Mouse (Mus musculus): ENCODE results near the gene Anxa9. TPM values are rescaled to one million over a fixed set of nuclear protein-coding genes. Genes with fewer than 3 reads are reported as not detected.
"Not testable (repeated sequence)": the region's sequence is repeated elsewhere in the genome, so short reads cannot be mapped to it uniquely, and the experiment has no call there.

The Anxa9 gene
- 1.6 and 2.5 TPM in 2 replicates for polyA plus RNA-seq (2016; fragmentation: Nextera tagmentation; extraction: Ambion mirVana)

DNA sequence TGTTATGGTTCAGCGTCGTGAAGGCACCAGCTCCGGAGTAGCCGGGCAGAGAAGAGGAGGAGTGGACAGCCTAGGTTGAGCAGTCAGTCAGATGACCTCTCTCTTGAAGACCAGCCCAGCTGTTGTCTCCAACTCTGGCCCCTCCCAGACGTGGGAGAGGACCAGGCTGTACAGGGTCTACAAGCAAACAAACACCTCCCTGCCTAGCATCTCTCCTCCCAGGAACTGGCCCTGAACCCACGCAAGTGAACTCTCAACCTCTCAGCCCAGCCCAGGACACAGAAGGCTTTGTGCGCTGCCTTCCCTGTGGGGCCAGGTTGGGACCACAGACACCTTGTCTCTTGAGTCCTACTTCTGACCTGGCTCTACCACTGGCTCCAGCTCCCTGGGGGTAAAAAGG lies at the start of gene Anxa9:
Gene Anxa9, minus strand, starts transcription at position 77 of the 400 bp plus-strand sequence.
- whole genome bisulfite sequencing, result 46% methylated on average over 7 of the region's 7 CpGs
- Histone ChIP-seq H3K4me3 (no peak within 1 kb of the TSS), H3K9me3 (no peaks in the 10 kb centered on the region), H3K27me3 (ENCODE audit: insufficient read depth, poor library complexity, severe bottlenecking) (no peaks in the 10 kb centered on the region), H3K36me3 (peaks cover 4% of the 10 kb centered on the region; the same call in 1 of the 2 replicates), H3K4me1 (peaks cover 18% of the 10 kb centered on the region), H3K27ac (no peak within 1 kb of the TSS)
- DNase-seq (ENCODE audit: low spot score), result no peak

GRCm38 (mm10) chr3:95355911-95356544 lies 49.1 kb upstream of the Anxa9 start:
- not testable (repeated sequence) for H3K27me3 ChIP-seq (ENCODE audit: insufficient read depth, poor library complexity, severe bottlenecking); H3K27ac ChIP-seq; H3K9me3 ChIP-seq; DNase-seq (ENCODE audit: low spot score); H3K4me1 ChIP-seq
- Histone ChIP-seq H3K36me3 (peaks cover 23% of the 10 kb centered on the region), H3K4me3 (peak overlapping the region; percentile 68)
- WGBS, result 24% methylated on average over 10 of the region's 19 CpGs

DNA sequence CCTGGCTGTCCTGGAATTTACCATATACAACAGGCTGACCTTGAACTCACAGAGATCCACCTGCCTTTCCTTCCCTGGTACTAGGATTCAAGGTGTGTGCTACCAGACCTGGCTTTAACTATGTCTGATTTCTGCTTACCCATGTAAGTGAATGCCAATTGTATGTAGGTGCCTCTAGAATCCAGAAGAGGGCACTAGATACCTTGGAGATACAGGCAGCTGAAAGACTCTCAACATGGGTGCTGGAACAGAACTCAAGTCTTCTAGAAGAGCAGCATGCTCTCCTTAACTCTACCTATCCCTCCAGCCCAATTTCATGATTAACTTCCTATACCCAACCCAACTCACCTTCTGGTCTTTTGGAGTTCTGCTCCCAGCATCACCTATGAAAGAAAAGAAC lies 42.5 kb upstream of the Anxa9 start:
- Histone ChIP-seq H3K36me3 (peaks cover 86% of the 10 kb centered on the region), H3K27me3 (ENCODE audit: insufficient read depth, poor library complexity, severe bottlenecking) (no peaks in the 10 kb centered on the region), H3K4me3 (no peak overlapping the region), H3K27ac (no peak overlapping the region), H3K4me1 (no peaks in the 10 kb centered on the region), H3K9me3 (no peaks in the 10 kb centered on the region)
- DNase-seq (ENCODE audit: low spot score), result peak; percentile 61

DNA sequence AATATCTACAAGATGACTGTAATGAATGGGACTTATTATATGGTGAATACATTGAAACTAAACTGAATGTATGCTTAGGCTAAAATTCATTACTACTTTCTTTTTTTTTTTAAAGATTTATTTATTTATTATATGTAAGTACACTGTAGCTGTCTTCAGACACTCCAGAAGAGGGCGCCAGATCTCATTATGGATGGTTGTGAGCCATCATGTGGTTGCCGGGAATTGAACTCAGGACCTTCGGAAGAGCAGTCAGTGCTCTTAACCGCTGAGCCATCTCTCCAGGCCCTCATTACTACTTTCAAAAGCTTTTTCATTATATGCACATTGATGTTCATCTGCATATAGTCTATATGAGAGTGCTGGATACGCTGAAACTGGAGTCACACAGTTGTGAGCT lies 41.4 kb upstream of the Anxa9 start:
- 89% methylated on average over 5 of the region's 5 CpGs for WGBS
- H3K9me3 ChIP-seq; H3K4me3 ChIP-seq; DNase-seq (ENCODE audit: low spot score); H3K4me1 ChIP-seq; H3K27ac ChIP-seq; H3K27me3 ChIP-seq (ENCODE audit: insufficient read depth, poor library complexity, severe bottlenecking): not testable (repeated sequence)
- peaks cover 88% of the 10 kb centered on the region for H3K36me3 ChIP-seq

DNA sequence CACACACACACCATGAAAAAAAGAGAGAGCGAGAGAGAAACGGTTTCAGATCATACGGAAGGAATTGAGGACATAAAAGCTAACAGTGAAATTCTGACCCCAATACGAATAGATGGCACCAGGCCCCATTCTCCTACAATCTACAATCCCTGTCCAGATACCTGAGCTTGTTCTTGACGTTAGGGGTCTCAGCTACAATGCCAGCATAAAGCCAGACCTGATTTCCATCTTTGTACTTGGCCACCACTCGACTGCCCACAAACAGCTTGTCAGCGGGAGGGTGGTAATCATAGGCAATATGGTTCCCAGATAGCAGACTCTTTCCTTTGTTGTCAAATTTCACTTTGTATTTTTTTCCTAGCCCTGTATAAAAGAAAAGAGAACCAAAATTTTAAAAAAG lies 39.5 kb upstream of the Anxa9 start:
- Histone ChIP-seq H3K27ac (no peak overlapping the region), H3K9me3 (no peaks in the 10 kb centered on the region), H3K27me3 (ENCODE audit: insufficient read depth, poor library complexity, severe bottlenecking) (no peaks in the 10 kb centered on the region), H3K4me1 (no peaks in the 10 kb centered on the region), H3K36me3 (peaks cover 92% of the 10 kb centered on the region), H3K4me3 (no peak overlapping the region)
- WGBS, result 93% methylated on average over 7 of the region's 7 CpGs
- peak; percentile 68 for DNase-seq (ENCODE audit: low spot score)

- peaks cover 93% of the 10 kb centered on the region for H3K36me3 ChIP-seq
- WGBS, result 94% methylated on average over 9 of the region's 9 CpGs
- not testable (repeated sequence) for H3K4me3 ChIP-seq
Observed at GRCm38 (mm10) chr3:95343356-95344000, 36.5 kb upstream of the Anxa9 start.

GRCm38 (mm10) chr3:95338251-95338650 lies 31.3 kb upstream of the Anxa9 start:
- 92% methylated on average over 4 of the region's 4 CpGs for WGBS
- H3K36me3 ChIP-seq, result peaks cover 99% of the 10 kb centered on the region

More at GRCm38 (mm10) chr3:95343356-95344000, 36.5 kb upstream of the Anxa9 start:
- not testable (repeated sequence) for H3K9me3 ChIP-seq; H3K27me3 ChIP-seq (ENCODE audit: insufficient read depth, poor library complexity, severe bottlenecking); H3K4me1 ChIP-seq; H3K27ac ChIP-seq; DNase-seq (ENCODE audit: low spot score)

DNA sequence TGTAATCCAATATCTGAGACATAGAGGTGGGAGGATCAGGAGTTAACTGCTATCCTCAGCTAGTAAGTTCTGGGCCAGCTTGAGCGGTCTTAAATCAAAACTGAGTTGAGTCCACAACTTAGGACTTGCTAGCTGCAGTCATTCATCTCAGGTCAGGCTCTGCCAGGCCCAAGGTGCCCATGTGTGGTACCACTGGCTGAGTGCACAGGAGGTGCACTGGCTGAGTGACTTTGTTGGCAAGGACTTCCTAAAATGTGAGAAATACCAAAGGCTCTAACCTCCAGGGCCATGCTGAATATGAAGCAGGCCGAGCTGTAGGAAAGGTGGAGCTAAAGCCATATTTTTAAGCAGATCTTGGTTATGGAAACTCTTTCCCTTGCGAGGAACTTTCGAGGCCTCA lies 30.4 kb upstream of the Anxa9 start:
- H3K4me1 ChIP-seq, result no peaks in the 10 kb centered on the region
- H3K27me3 ChIP-seq (ENCODE audit: insufficient read depth, poor library complexity, severe bottlenecking), result no peaks in the 10 kb centered on the region
- no peak overlapping the region for H3K4me3 ChIP-seq
- H3K36me3 ChIP-seq, result peaks cover 99% of the 10 kb centered on the region
- DNase-seq (ENCODE audit: low spot score), result peak; percentile 61
- H3K27ac ChIP-seq, result no peak overlapping the region
- 88% methylated on average over 4 of the region's 4 CpGs for WGBS
- H3K9me3 ChIP-seq, result no peaks in the 10 kb centered on the region

More at GRCm38 (mm10) chr3:95338251-95338650, 31.3 kb upstream of the Anxa9 start:
- no peak for DNase-seq (ENCODE audit: low spot score)
- Histone ChIP-seq H3K9me3 (no peaks in the 10 kb centered on the region), H3K27ac (no peak overlapping the region), H3K4me3 (no peak overlapping the region), H3K27me3 (ENCODE audit: insufficient read depth, poor library complexity, severe bottlenecking) (no peaks in the 10 kb centered on the region), H3K4me1 (no peaks in the 10 kb centered on the region)

DNA sequence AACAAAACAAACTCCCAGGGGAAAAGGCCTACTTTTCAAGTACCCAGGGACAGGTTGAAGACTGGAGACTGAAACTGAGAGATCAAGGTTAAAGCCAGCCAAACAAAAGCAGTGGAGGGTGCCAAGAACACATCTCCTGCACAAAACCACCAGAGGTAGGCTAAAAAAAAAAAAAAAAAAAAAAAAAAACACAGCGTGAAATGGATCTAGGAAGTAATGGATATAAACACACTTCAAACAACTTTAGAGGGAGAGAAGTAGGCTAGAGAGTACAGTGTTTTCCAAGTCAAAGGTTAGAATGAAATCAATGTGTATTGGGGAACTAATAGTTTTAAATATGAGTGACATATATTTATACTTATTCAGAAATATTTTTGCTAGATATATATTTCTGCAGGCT lies 24.6 kb upstream of the Anxa9 start:
- H3K36me3 ChIP-seq, result peaks cover 92% of the 10 kb centered on the region
- no peaks in the 10 kb centered on the region for H3K9me3 ChIP-seq
- H3K4me1 ChIP-seq, result no peaks in the 10 kb centered on the region
- no peak for DNase-seq (ENCODE audit: low spot score)
- 93% methylated on average over 1 of the region's 1 CpGs for WGBS
- no peaks in the 10 kb centered on the region for H3K27me3 ChIP-seq (ENCODE audit: insufficient read depth, poor library complexity, severe bottlenecking)
- no peak overlapping the region for H3K27ac ChIP-seq
- no peak overlapping the region for H3K4me3 ChIP-seq

- Histone ChIP-seq H3K4me1 (no peaks in the 10 kb centered on the region), H3K27me3 (ENCODE audit: insufficient read depth, poor library complexity, severe bottlenecking) (no peaks in the 10 kb centered on the region), H3K9me3 (no peaks in the 10 kb centered on the region), H3K36me3 (peaks cover 93% of the 10 kb centered on the region), H3K27ac (no peak overlapping the region), H3K4me3 (no peak overlapping the region)
- DNase-seq (ENCODE audit: low spot score), result no peak
- 88% methylated on average over 1 of the region's 1 CpGs for WGBS
Observed at GRCm38 (mm10) chr3:95328803-95329404, 21.9 kb upstream of the Anxa9 start.

DNA sequence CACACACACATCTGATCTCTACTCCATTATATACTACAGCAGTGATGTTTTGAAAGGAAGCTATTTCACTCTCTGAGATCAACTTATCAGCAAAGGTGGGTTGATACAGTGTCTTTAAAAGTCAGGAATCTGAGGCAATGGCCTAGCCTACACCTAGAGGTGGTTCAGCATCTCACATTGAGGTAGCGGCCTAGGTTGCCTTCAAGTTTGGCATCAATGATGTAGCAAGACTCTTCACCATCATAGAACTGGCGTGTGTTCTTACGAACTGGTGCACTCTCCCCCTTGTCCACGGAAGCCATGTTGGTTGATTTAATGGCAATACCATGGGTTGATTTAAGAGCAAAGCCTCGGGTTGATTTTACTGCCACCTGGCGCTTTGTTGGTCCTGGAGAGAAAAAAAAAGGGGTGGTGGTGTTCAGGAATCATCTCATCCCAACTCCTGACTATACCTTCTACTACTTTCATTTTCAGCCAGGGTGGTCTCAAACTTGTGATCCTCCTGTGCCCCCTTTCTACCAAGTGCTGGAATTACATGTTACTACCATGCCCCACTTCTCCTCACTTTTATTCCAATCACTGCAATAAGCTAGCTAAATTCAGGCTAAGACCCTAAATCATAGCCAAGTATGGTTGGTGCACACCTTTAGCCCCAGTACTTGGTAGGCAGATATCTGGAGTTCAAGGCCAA lies 17.6 kb upstream of the Anxa9 start:
- Histone ChIP-seq H3K4me1 (peaks cover 6% of the 10 kb centered on the region), H3K27ac (no peak overlapping the region), H3K4me3 (no peak overlapping the region), H3K27me3 (ENCODE audit: insufficient read depth, poor library complexity, severe bottlenecking) (no peaks in the 10 kb centered on the region), H3K36me3 (peaks cover 98% of the 10 kb centered on the region), H3K9me3 (no peaks in the 10 kb centered on the region)
- DNase-seq (ENCODE audit: low spot score), result peak; percentile 71
- 90% methylated on average over 6 of the region's 6 CpGs for WGBS

DNA sequence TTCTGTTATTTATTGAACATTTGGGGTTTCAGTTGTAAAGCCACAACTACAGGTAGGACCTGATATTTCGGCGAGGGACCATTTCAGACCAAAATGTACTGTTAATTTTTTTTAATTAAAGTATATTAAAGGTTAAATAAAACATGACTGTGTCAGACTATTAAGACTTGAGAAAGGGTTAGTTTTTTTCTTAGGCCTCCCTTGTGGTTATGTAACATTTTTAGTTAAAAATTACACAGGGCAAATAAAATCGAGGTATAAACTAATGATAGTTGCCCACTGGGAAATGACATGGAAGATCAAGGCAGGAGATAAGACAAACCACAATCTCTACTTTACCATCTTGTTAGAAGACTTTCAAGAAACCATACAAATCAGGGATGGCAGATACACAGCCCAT lies 16.5 kb upstream of the Anxa9 start:
- Histone ChIP-seq H3K27me3 (ENCODE audit: insufficient read depth, poor library complexity, severe bottlenecking) (no peaks in the 10 kb centered on the region), H3K27ac (no peak overlapping the region), H3K4me3 (no peak overlapping the region), H3K9me3 (no peaks in the 10 kb centered on the region), H3K36me3 (peaks cover 88% of the 10 kb centered on the region), H3K4me1 (peaks cover 18% of the 10 kb centered on the region)
- DNase-seq (ENCODE audit: low spot score), result no peak
- WGBS, result 90% methylated on average over 3 of the region's 3 CpGs

Measured in heart, embryonic 10.5 days (tissue).